Mouse (Mus musculus): ENCODE data around the gene Lin7b. TPM values are rescaled to one million over a fixed set of nuclear protein-coding genes. Genes with fewer than 3 reads are reported as not detected.
A peak's percentile ranks its signal among the peaks of the same experiment; 100 is the strongest.

The Lin7b gene
- polyA plus RNA-seq, 1 experiment from 2014 or later, result not detected

DNA sequence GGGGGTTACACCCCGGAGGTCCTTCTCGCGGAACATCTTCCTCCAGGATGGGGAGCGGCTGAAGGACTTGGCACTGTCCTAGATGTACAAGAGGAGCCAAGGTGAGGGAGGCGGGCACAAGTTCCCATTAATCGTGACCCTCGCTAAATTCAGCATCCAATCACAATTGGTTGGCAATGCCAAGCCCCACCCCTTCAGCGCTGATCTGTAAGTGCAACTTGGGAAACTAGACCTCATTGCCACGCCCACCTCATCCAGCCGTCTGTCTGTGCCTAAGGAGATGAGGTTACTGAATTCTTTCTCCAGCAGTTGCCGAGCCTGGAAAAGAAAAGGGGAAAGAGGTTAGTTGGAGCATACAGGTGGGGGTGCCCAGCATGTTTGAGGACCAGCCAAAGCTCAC is 29.7 kb downstream of the Lin7b start:
- ATAC-seq (ENCODE audit: low read depth), result no peak
- peak overlapping the region; percentile 80 for H3K4me2 ChIP-seq (ENCODE audit: low read depth, low read length)
- no peak overlapping the region for H3K9ac ChIP-seq (ENCODE audit: low read depth, low read length)
- WGBS (ENCODE audit: insufficient replicate concordance), result 4% methylated on average over 11 of the region's 11 CpGs
- H3K4me3 ChIP-seq (ENCODE audit: low read depth, low read length), result peak overlapping the region; percentile 62
- H3K27ac ChIP-seq (ENCODE audit: low read length), result no peak overlapping the region
- no peaks in the 10 kb centered on the region for H3K36me3 ChIP-seq (ENCODE audit: control insufficient read depth, insufficient read depth)
- H3K4me1 ChIP-seq (ENCODE audit: control insufficient read depth, low read depth, low read length), result peaks cover 34% of the 10 kb centered on the region
- no peaks in the 10 kb centered on the region for H3K9me3 ChIP-seq (replicated peaks; ENCODE audit: control insufficient read depth, low read length)
- H3K27me3 ChIP-seq (ENCODE audit: control insufficient read depth, insufficient read depth, low read depth, low read length), result peaks cover 38% of the 10 kb centered on the region

DNA sequence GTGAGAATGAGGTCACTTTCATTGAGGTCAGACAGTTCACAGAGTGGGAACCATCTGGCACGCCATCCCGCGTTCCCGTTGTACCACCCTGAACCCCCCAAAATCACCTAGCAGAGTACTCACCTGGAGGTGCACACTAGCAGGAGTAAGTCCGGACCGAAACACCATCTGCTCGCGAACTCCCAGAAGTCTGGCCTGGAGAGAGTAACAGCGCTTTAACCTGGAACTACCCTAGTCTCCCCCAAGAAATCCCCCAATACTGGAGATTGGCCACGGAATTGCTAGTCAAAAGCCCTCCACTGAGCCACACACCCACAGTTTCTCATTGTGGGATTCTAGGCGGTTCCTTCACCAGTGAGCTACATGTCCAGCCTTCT is 30.3 kb downstream of the Lin7b start:
- Histone ChIP-seq H3K27me3 (ENCODE audit: control insufficient read depth, insufficient read depth, low read depth, low read length) (peaks cover 40% of the 10 kb centered on the region), H3K27ac (ENCODE audit: low read length) (no peak overlapping the region), H3K9me3 (replicated peaks; ENCODE audit: control insufficient read depth, low read length) (no peaks in the 10 kb centered on the region), H3K4me1 (ENCODE audit: control insufficient read depth, low read depth, low read length) (peaks cover 34% of the 10 kb centered on the region), H3K36me3 (ENCODE audit: control insufficient read depth, insufficient read depth) (no peaks in the 10 kb centered on the region), H3K4me2 (ENCODE audit: low read depth, low read length) (peak overlapping the region; percentile 80), H3K4me3 (ENCODE audit: low read depth, low read length) (peak overlapping the region; percentile 62), H3K9ac (ENCODE audit: low read depth, low read length) (peak overlapping the region; percentile 28; the same call in 1 of the 2 replicates)
- ATAC-seq (ENCODE audit: low read depth), result no peak
- WGBS (ENCODE audit: insufficient replicate concordance), result 2% methylated on average over 11 of the region's 11 CpGs

- Histone ChIP-seq H3K9ac (ENCODE audit: low read depth, low read length) (peak overlapping the region; percentile 58), H3K27ac (ENCODE audit: low read length) (no peak overlapping the region), H3K27me3 (ENCODE audit: control insufficient read depth, insufficient read depth, low read depth, low read length) (peaks cover 44% of the 10 kb centered on the region), H3K36me3 (ENCODE audit: control insufficient read depth, insufficient read depth) (no peaks in the 10 kb centered on the region), H3K9me3 (replicated peaks; ENCODE audit: control insufficient read depth, low read length) (no peaks in the 10 kb centered on the region), H3K4me3 (ENCODE audit: low read depth, low read length) (peak overlapping the region; percentile 62), H3K4me1 (ENCODE audit: control insufficient read depth, low read depth, low read length) (peaks cover 34% of the 10 kb centered on the region), H3K4me2 (ENCODE audit: low read depth, low read length) (peak overlapping the region; percentile 80)
- under 1% methylated on average over 36 of the region's 39 CpGs for WGBS (ENCODE audit: insufficient replicate concordance)
- ATAC-seq (ENCODE audit: low read depth), result peak; percentile 73
These were observed 30.8 kb downstream of the Lin7b start for GRCm38 (mm10) chr7:45339410-45340065.

- ATAC-seq (ENCODE audit: low read depth), result peak; percentile 14; the same call in 1 of the 2 replicates
- Histone ChIP-seq H3K4me3 (ENCODE audit: low read depth, low read length) (no peak overlapping the region), H3K27me3 (ENCODE audit: control insufficient read depth, insufficient read depth, low read depth, low read length) (peaks cover 55% of the 10 kb centered on the region), H3K4me1 (ENCODE audit: control insufficient read depth, low read depth, low read length) (peaks cover 34% of the 10 kb centered on the region), H3K36me3 (ENCODE audit: control insufficient read depth, insufficient read depth) (no peaks in the 10 kb centered on the region), H3K27ac (ENCODE audit: low read length) (no peak overlapping the region), H3K4me2 (ENCODE audit: low read depth, low read length) (peak overlapping the region; percentile 80), H3K9ac (ENCODE audit: low read depth, low read length) (no peak overlapping the region), H3K9me3 (replicated peaks; ENCODE audit: control insufficient read depth, low read length) (no peaks in the 10 kb centered on the region)
- 3% methylated on average over 14 of the region's 14 CpGs for WGBS (ENCODE audit: insufficient replicate concordance)
These were observed 32.0 kb downstream of the Lin7b start for GRCm38 (mm10) chr7:45338161-45338911.

- no peak overlapping the region for H3K27ac ChIP-seq (ENCODE audit: low read length)
- peaks cover 43% of the 10 kb centered on the region for H3K4me1 ChIP-seq (ENCODE audit: control insufficient read depth, low read depth, low read length)
- no peaks in the 10 kb centered on the region for H3K36me3 ChIP-seq (ENCODE audit: control insufficient read depth, insufficient read depth)
- H3K27me3 ChIP-seq (ENCODE audit: control insufficient read depth, insufficient read depth, low read depth, low read length), result peaks cover 64% of the 10 kb centered on the region
- no peak overlapping the region for H3K9ac ChIP-seq (ENCODE audit: low read depth, low read length)
- no peak overlapping the region for H3K4me2 ChIP-seq (ENCODE audit: low read depth, low read length)
- 10% methylated on average over 4 of the region's 4 CpGs for WGBS (ENCODE audit: insufficient replicate concordance)
- no peak overlapping the region for H3K4me3 ChIP-seq (ENCODE audit: low read depth, low read length)
- H3K9me3 ChIP-seq (replicated peaks; ENCODE audit: control insufficient read depth, low read length), result no peaks in the 10 kb centered on the region
- ATAC-seq (ENCODE audit: low read depth), result no peak
These were observed 32.9 kb downstream of the Lin7b start for GRCm38 (mm10) chr7:45337469-45337868.

DNA sequence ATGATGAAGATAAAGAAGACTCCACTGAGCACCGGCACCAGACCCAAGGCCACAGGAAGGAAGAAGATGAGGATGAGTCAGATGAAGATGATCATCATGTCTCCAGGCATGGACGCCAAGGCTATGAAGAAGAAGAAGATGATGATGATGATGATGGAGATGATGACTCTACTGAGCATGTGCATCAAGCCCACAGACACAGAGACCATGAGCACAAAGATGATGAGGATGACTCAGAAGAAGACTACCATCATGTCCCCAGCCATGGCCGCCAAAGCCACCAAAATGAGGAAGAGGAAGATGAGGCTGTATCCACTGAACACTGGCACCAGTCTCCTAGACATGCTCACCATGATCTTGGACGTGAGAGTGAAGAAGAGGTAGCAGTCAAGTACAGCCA is 34.1 kb downstream of the Lin7b start:
- Histone ChIP-seq H3K9ac (ENCODE audit: low read depth, low read length) (no peak overlapping the region), H3K9me3 (replicated peaks; ENCODE audit: control insufficient read depth, low read length) (no peaks in the 10 kb centered on the region), H3K4me3 (ENCODE audit: low read depth, low read length) (no peak overlapping the region), H3K4me1 (ENCODE audit: control insufficient read depth, low read depth, low read length) (peaks cover 41% of the 10 kb centered on the region), H3K27ac (ENCODE audit: low read length) (no peak overlapping the region), H3K4me2 (ENCODE audit: low read depth, low read length) (no peak overlapping the region), H3K27me3 (ENCODE audit: control insufficient read depth, insufficient read depth, low read depth, low read length) (peaks cover 68% of the 10 kb centered on the region), H3K36me3 (ENCODE audit: control insufficient read depth, insufficient read depth) (no peaks in the 10 kb centered on the region)
- WGBS (ENCODE audit: insufficient replicate concordance), result 58% methylated on average over 4 of the region's 4 CpGs
- ATAC-seq (ENCODE audit: low read depth), result no peak

GRCm38 (mm10) chr7:45335056-45335455 is 35.3 kb downstream of the Lin7b start, which contains the start of gene Hrc:
TSS of gene Hrc (plus strand) at chr7:45335290.
- Histone ChIP-seq H3K9ac (ENCODE audit: low read depth, low read length) (no peak within 1 kb of the TSS), H3K27me3 (ENCODE audit: control insufficient read depth, insufficient read depth, low read depth, low read length) (peaks cover 62% of the 10 kb centered on the region), H3K27ac (ENCODE audit: low read length) (no peak within 1 kb of the TSS), H3K4me1 (ENCODE audit: control insufficient read depth, low read depth, low read length) (peaks cover 28% of the 10 kb centered on the region), H3K4me2 (ENCODE audit: low read depth, low read length) (no peak within 1 kb of the TSS), H3K4me3 (ENCODE audit: low read depth, low read length) (no peak within 1 kb of the TSS), H3K36me3 (ENCODE audit: control insufficient read depth, insufficient read depth) (no peaks in the 10 kb centered on the region), H3K9me3 (replicated peaks; ENCODE audit: control insufficient read depth, low read length) (no peaks in the 10 kb centered on the region)
- 32% methylated on average over 5 of the region's 5 CpGs for WGBS (ENCODE audit: insufficient replicate concordance)
- no peak for ATAC-seq (ENCODE audit: low read depth)

DNA sequence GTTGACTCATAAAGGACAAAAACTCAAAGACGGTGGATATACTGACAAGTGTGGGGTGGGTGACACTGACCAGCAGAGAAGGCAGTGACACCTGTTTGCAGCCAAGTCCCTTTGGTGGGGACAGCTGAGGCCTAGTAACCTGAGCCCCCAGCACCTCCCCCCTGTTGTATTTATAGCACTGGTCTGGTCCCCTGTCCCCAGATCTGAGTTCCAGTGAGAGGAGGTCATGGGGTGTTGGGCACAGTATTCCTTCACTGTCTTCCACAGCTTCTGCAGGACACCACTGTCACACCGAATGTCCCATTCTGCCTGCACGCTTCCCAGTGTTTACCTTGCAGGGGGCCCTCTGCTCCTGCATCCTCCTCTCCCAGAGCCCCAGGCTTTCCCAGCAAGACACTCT is 35.8 kb downstream of the Lin7b start:
- H3K27ac ChIP-seq (ENCODE audit: low read length), result no peak overlapping the region
- no peaks in the 10 kb centered on the region for H3K9me3 ChIP-seq (replicated peaks; ENCODE audit: control insufficient read depth, low read length)
- no peak overlapping the region for H3K4me3 ChIP-seq (ENCODE audit: low read depth, low read length)
- no peaks in the 10 kb centered on the region for H3K36me3 ChIP-seq (ENCODE audit: control insufficient read depth, insufficient read depth)
- ATAC-seq (ENCODE audit: low read depth), result no peak
- H3K27me3 ChIP-seq (ENCODE audit: control insufficient read depth, insufficient read depth, low read depth, low read length), result peaks cover 59% of the 10 kb centered on the region
- no peak overlapping the region for H3K9ac ChIP-seq (ENCODE audit: low read depth, low read length)
- peaks cover 25% of the 10 kb centered on the region for H3K4me1 ChIP-seq (ENCODE audit: control insufficient read depth, low read depth, low read length)
- WGBS (ENCODE audit: insufficient replicate concordance), result 54% methylated on average over 3 of the region's 3 CpGs
- no peak overlapping the region for H3K4me2 ChIP-seq (ENCODE audit: low read depth, low read length)

DNA sequence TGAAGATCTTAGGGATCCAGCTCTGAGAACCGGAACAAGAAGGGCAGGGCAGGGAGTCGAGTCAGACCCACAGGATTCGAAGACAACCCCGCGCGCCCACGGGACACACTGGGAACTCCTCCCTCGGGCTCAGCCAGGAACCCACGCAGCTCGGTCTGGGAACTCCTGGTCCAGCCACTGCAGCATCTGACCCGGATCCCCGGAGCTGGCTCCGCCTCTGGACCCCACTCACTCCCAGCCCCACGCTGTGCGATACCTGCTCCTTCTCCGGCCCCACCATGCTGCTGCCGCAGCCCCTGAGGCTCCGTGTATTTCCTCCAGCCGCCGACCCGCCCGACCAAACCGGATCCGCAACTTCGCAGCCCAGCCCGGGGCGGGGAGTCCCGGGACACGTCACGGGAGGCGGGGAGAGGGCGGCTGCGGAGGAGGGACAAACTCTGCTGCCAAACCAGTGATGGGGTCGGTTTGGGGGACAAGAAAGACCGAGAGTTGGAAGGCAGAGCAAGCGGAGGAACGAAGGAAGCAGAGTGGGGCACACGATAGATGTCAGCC is 36.9 kb downstream of the Lin7b start, which contains the start of gene Trpm4:
Gene Trpm4 (minus strand): TSS at position 350 of the 552 bp plus-strand sequence.
- Histone ChIP-seq H3K27me3 (ENCODE audit: control insufficient read depth, insufficient read depth, low read depth, low read length) (peaks cover 50% of the 10 kb centered on the region), H3K4me1 (ENCODE audit: control insufficient read depth, low read depth, low read length) (peaks cover 16% of the 10 kb centered on the region), H3K36me3 (ENCODE audit: control insufficient read depth, insufficient read depth) (no peaks in the 10 kb centered on the region), H3K9me3 (replicated peaks; ENCODE audit: control insufficient read depth, low read length) (no peaks in the 10 kb centered on the region), H3K4me3 (ENCODE audit: low read depth, low read length) (peak within 1 kb of the TSS; percentile 61), H3K27ac (ENCODE audit: low read length) (no peak within 1 kb of the TSS), H3K4me2 (ENCODE audit: low read depth, low read length) (peak within 1 kb of the TSS; percentile 71), H3K9ac (ENCODE audit: low read depth, low read length) (peak within 1 kb of the TSS; percentile 52)
- WGBS (ENCODE audit: insufficient replicate concordance), result under 1% methylated on average over 38 of the region's 38 CpGs
- peak; percentile 38; the same call in 1 of the 2 replicates for ATAC-seq (ENCODE audit: low read depth)
